Mouse (Mus musculus): ENCODE results near the gene Erc1.

Gene Erc1

DNA sequence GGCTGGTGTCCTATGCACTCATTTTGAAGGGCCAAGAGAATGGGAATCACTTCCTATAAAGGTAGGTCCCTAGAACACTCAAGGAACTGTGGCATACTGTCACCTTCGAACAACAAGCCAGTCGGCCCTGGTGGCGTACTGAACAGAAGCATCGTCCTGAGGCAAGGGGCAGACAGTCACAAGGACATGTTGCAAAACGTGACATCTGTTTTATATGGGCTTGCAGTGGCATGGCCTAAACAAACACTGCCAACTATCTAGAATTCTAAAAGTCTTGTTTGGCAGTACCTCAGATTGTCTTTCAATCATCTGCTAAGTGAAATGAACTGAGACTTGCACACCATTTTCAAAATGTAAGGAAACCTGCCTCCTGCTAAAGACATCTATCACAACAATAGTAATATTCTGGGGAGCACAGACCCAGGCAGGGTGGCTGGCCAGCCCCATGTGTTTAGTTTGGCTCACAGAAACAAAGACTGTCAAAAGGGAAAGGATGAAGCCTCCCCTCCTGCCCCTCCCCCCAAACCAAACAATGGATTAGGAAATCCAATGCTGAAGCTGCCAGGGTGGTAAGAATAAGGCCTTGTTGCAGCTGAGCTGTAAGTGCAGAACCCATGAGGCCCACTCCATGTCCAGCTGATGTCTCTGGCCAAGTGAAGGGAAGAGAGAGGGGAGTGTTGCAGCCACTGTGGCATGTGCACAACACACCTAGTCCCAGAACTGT lies 262.2 kb downstream of the Erc1 start:
- peak; percentile 50 for DNase-seq

DNA sequence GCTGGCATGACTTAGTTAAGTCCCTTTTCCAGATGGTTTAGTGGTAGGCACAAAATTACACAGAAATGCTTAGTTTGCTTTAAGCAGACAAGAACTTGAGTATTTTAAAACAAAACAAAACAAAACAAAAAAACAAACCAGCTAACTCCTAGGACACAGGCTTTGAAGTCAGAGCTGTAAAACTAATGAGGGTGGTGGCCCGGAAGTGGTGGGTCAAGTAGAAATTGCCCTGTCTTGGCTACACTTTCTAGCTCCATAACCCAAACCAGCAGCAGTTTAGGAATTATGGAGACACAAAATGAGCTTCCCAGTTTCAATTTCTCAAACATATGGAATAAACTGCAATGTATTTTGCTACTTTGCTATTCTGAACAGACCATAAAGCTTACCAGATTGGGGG lies 263.9 kb downstream of the Erc1 start:
- DNase-seq = peak; percentile 67

- no peak for DNase-seq
Measured at GRCm38 (mm10) chr6:119583165-119583564, 264.8 kb downstream of the Erc1 start.

GRCm38 (mm10) chr6:119576706-119577105 lies 271.3 kb downstream of the Erc1 start:
- no peak for DNase-seq

DNA sequence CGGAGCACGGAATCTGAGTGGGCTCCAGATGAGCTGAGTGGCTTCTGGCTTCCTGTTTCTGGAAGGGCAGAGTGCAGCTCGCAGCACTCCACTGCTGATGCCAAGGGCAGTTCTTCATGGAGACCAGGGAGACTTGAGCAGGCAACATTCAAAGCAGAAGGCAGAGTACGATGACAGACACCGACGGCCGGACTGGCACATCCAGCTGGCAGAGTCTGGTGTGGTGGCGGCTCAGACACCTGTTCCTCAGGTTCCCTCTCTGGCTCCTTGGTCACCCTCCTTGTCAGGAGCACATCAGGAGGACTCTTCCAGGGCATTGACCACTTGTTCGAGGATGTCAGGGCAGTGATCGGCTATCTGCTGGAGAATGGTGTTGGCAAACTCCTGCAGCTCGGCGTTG lies 272.6 kb downstream of the Erc1 start:
- no peak for DNase-seq

DNA sequence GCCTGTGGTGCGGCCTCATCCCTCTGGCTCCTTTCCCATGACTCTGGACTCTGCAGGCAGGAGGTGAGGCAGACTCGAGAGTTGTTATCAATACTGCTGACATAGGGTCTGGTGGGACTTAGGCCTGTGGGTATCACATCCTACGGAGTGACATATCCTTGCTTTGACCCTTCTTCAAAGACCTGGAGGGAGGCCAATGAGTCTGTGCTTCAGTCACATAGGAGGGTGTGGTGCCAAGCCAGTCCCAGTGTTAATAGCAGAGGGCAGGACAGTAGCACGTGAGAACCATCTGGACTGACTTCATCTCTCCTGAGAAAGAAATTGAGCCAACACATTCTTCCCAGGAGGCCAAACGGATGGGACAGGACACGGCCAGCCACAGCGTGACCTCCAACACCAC lies 275.7 kb downstream of the Erc1 start:
- no peak for DNase-seq

DNA sequence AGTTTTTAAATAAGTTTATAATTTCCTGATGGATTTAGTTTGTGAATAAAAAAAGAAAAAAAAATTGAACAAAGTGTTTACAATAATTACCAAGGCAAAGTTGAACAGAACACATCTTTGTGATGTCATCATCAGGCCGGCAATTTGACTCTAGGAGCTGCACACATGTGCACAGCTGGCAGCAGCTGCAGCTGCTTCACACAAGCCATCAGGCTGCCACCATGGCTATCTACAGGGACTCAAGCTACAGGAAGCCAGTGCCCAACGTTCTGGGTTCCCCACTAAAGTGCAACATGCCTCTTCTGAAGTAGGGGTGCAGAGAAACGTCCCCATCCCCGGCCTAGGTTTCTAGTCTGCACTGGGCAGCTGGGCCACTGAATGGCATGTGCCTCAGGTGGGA lies 277.2 kb downstream of the Erc1 start:
- no peak for DNase-seq

- DNase-seq = no peak
Measured at GRCm38 (mm10) chr6:119568339-119568738, 279.6 kb downstream of the Erc1 start.

- DNase-seq = peak; percentile 53
Measured at GRCm38 (mm10) chr6:119565451-119566379, 282.3 kb downstream of the Erc1 start.

DNA sequence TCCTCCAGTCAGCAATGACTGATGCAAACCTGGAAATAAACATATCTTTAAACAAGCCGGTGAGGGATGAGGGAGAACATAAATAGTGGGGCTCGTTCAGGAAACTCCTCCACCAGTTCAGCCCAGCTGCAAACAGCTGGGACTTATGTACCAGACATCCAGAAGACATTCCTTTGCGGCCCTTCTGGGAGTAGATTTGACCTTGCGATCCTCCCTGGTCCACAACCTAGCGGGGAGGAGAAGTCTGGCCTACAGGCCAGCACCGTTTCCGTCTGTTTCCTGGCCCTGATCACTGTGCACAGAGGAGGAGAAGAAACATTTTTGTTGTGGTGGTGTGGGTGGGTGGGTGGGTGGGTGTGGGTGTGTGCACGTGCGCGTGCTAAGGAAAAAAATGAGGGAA lies 285.4 kb downstream of the Erc1 start:
- DNase-seq = peak; percentile 67

DNA sequence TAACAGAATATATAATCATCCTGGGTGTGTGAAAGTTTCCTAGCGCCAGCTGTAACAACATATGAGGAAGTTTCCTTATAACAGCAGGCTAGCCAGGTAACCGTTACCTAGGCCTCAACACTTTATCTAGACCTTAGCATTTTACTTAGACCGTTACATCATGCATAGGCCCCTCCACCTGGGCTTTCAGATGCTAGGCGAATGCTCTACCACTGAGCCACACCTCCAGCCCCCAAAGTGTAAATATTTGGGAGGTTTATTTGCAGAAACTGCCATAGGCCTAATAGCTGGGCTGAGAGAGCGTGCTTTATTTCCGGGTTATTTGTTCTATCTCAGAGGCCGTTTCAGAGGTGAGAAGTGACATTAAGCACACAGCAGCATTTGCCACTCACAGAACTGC lies 289.1 kb downstream of the Erc1 start:
- no peak for DNase-seq

GRCm38 (mm10) chr6:119554439-119554838 lies 293.5 kb downstream of the Erc1 start:
- no peak for DNase-seq

DNA sequence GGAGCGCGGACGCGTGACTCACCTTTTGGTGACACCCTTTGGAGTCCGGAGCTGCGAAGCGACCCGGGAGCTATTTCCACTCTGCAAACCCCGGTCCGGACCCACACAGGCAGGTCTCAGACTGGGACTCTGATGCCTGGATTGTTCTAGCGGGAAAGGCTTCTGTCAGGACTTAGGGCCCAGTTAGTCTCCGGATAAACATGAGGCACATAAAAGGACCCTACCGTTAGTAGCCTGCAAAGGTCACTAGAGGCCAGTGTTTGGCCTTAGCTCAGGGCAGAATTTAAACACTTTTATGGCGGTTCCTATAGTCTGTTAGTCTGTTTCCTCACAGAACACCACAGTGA lies 303.5 kb downstream of the Erc1 start:
- DNase-seq = no peak

DNA sequence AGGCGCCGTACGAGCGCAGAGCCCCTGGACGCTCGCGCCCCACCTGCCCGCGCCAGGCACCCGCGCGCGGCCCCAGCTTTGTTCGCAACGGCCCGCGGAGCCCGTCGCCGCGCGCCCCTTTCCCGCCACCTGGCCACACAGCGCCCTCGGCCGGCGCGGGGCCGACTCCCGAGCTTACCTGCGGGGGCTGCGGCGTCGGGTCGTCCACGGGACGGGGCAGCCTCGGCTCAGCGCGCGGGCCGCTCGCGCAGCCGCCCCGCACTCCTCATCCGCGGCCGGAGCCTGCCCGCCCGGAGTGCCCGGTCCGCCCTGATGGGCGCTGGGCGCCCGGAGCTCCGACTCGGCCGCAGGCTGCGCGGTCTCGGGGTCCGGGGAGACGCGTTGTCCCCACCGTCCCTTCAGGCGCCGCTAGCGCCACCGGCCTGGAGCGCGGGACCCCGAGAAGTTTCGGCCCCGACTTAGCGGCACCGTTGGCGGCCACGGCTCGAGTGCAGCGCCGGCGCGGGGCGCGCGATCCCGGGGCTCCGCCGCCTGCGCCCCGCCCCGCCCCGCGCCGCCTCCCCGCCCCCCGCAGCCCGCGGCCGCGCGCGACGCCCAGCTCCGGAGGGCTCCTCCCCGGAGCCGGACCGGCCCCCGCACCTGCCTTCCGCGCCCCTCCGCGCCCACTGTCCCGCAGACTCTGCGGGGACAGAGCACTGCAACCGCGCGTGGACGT lies 304.0 kb downstream of the Erc1 start, which contains the start of gene Wnt5b:
Gene Wnt5b, minus strand, starts transcription at position 545 of the 715 bp plus-strand sequence.
- peak; percentile 48 for DNase-seq

DNA sequence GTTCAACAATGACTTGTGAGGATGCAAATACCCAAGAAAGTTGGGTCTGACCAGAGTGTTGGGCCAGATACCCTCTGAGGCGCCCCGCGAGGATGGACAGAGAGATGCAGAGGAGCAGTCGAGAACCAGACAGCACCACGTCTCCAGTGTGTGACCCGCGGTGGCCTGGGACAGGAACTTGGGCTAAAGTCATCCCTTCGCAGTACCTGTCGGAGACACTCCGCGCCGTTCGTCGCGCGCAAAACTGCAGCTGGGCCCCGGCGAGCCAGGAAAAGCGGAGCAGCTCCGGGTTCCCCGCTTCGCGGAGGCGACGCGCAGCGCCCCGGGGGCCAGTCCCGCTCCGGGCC lies 304.5 kb downstream of the Erc1 start:
- DNase-seq = no peak

DNA sequence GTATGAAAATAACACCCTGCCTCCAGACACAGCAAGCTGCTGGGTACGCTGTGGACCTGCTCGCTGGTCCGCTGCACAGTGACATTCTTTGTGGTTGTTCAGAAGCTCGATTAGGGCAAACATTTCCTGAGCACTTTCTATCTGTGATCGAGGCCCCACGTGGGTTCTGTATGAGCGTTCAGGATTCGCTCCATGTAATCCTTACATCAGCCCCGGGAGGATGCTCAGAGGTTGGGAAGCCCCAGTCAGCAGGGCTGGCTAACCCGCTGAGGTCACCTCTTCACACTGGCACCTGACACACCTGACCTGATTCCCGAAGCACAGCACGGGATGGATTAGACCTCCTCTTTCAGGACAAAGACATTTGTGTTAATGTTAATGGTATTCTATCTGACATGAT lies 312.1 kb downstream of the Erc1 start:
- no peak for DNase-seq

- no peak for DNase-seq
Measured at GRCm38 (mm10) chr6:119533170-119533709, 314.7 kb downstream of the Erc1 start.

GRCm38 (mm10) chr6:119529659-119530058 lies 318.3 kb downstream of the Erc1 start:
- DNase-seq = no peak

DNA sequence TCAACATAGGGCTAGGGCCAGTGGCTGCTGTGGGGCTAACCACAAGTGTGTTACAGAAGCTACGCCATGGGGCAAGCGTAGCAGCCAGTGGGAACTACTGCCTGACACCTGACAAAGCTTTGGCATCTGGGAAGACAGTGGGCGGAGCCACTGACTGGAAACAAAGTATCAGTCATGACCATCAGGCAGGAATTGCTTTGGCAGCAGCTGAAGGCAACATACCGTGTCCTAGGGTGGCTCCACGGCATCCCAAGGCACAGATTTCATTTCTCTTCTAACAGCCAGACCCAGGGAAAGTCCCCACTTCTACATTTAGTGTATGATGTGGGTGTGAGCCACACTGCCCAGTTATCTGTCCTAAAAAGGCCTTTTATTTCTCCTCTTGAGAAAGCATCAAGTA lies 321.5 kb downstream of the Erc1 start:
- DNase-seq = no peak

DNA sequence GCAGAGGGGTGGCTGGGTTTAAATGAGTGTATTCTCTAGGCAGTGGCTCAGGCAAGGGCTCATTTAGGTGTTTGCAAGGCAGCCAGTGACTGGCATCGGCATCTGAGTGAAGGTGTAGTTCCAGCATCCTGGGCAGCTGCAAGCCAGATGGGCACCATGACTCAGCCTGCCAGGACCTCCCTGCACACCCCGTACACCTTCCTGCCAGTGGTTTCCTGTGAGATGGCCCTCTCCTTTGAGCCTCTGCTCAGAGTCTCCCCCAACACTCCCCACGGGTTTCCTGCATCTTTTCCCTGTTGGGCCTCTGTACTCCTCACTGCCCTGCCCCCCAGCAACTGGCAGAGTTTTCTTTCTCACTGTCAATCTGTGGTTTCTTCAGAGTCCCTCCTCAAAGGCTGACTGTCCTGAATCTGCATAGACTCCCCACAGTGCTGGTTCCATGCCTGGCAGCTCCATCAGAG lies 326.0 kb downstream of the Erc1 start:
- DNase-seq = no peak

DNA sequence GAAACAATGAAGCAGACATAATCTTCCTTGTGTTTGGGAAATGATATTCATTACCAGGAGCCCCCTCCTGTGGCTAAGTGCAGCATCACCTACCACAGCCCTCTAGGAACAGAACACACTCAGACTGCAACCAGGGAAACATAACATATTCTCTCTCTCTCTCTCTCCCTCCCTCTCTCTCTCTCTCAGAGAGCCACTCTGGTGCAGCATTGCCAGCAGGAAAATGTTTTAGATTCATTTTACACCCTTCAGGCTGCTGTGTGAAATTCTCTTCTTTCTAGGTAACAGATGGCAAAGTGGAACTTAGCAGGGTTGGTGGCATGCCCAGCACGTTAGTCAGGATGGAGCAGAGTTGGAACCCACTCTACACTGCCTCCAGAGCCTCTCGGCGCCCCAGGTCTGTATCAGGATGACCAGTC lies 326.5 kb downstream of the Erc1 start:
- no peak for DNase-seq
